Mouse (Mus musculus) liver, embryonic 16.5 days (tissue): Measurements from ENCODE around the gene Hcrtr2. TPM values are rescaled to one million over a fixed set of nuclear protein-coding genes. Genes with fewer than 3 reads are reported as not detected.

ENCODE experiments used
- ATAC-seq: fragments of 200-750 bp; cut with Nextera tagmentation; 2 replicates; pipeline ENCODE4 v1.8.0; 2017; ENCODE audit warnings: low read depth, mild to moderate bottlenecking, moderate number of reproducible peaks, moderate library complexity
- H3K27ac ChIP-seq: fragments of 300-500 bp; sonication (generic); 2 replicates; pipeline ENCODE4 v1.5.1; 2014; ENCODE audit warnings: mild to moderate bottlenecking, low read length
- H3K27me3 ChIP-seq: fragments of 300-500 bp; sonication (generic); 2 replicates; pipeline ENCODE4 v1.6.1; 2014; ENCODE audit warnings: low read depth, low read length, mixed read lengths; ENCODE audit not compliant: control insufficient read depth, insufficient read depth
- H3K36me3 ChIP-seq: fragments of 300-500 bp; sonication (generic); 2 replicates; pipeline ENCODE4 v1.6.1; 2014; ENCODE audit warnings: mild to moderate bottlenecking; ENCODE audit not compliant: control insufficient read depth, insufficient read depth
- H3K4me1 ChIP-seq: fragments of 300-500 bp; sonication (generic); 2 replicates; pipeline ENCODE4 v1.6.1; 2014; ENCODE audit warnings: low read depth, low read length, mixed read lengths; ENCODE audit not compliant: control insufficient read depth
- H3K4me2 ChIP-seq: fragments of 300-500 bp; sonication (generic); 2 replicates; pipeline ENCODE4 v1.6.1; 2014; ENCODE audit warnings: low read depth, low read length, mixed read lengths
- H3K4me3 ChIP-seq: fragments of 300-500 bp; sonication (generic); 2 replicates; pipeline ENCODE4 v1.5.1; 2014; ENCODE audit warnings: low read depth, mild to moderate bottlenecking, low read length
- H3K9ac ChIP-seq: fragments of 300-500 bp; sonication (generic); 2 replicates; pipeline ENCODE4 v1.6.1; 2014; ENCODE audit warnings: low read depth, low read length
- H3K9me3 ChIP-seq: fragments of 300-500 bp; sonication (generic); replicated peaks from 2 replicates; pipeline ENCODE4 v1.6.1; 2016; ENCODE audit warnings: low read length; ENCODE audit not compliant: control insufficient read depth
- WGBS: fragments of 180-500 bp; shearing (Covaris S2); extraction: QIAGEN DNeasy Blood & Tissue Kit; methylation state at CpG from one replicate; pipeline ENCODE4 v1.1.7; 2014; ENCODE audit not compliant: insufficient replicate concordance; 5-methylcytosine and 5-hydroxymethylcytosine counted together
- polyA plus RNA-seq: library from polyadenylated mRNA; unstranded; fragments of >200 nt; fragmentation: Nextera tagmentation; extraction: Ambion mirVana; gene quantifications from 2 replicates; pipeline ENCODE4 v1.2.1, GENCODE M21; 2015

Gene Hcrtr2
- polyA plus RNA-seq, 1 experiment from 2014 or later, result not detected

GRCm38 (mm10) chr9:76213557-76213956, 110.1 kb downstream of the Hcrtr2 start, which contains the start of gene Gfral:
Gfral (minus strand) TSS chr9:76213657.
- Histone ChIP-seq H3K36me3 (no peaks in the 10 kb centered on the region), H3K4me1 (no peaks in the 10 kb centered on the region), H3K9ac (no peak within 1 kb of the TSS), H3K4me3 (no peak within 1 kb of the TSS), H3K27ac (no peak within 1 kb of the TSS), H3K27me3 (no peaks in the 10 kb centered on the region), H3K4me2 (no peak within 1 kb of the TSS), H3K9me3 (no peaks in the 10 kb centered on the region)
- 65% methylated on average over 2 of the region's 2 CpGs for WGBS
- ATAC-seq, result no peak

- H3K9me3 ChIP-seq, result no peaks in the 10 kb centered on the region
- no peak for ATAC-seq
- WGBS, result 62% methylated on average over 4 of the region's 4 CpGs
Observed at GRCm38 (mm10) chr9:76196917-76197316, 126.7 kb downstream of the Hcrtr2 start.

GRCm38 (mm10) chr9:76179221-76179620, 144.4 kb downstream of the Hcrtr2 start:
- H3K27ac ChIP-seq, result no peak overlapping the region
- H3K27me3 ChIP-seq, result no peaks in the 10 kb centered on the region

More at GRCm38 (mm10) chr9:76196917-76197316, 126.7 kb downstream of the Hcrtr2 start:
- no peaks in the 10 kb centered on the region for H3K27me3 ChIP-seq
- H3K4me3 ChIP-seq, result no peak overlapping the region
- no peak overlapping the region for H3K27ac ChIP-seq
- H3K9ac ChIP-seq, result no peak overlapping the region
- H3K4me1 ChIP-seq, result no peaks in the 10 kb centered on the region
- no peak overlapping the region for H3K4me2 ChIP-seq
- H3K36me3 ChIP-seq, result no peaks in the 10 kb centered on the region

More at GRCm38 (mm10) chr9:76179221-76179620, 144.4 kb downstream of the Hcrtr2 start:
- H3K4me3 ChIP-seq, result no peak overlapping the region
- H3K4me1 ChIP-seq, result no peaks in the 10 kb centered on the region
- ATAC-seq, result no peak
- H3K9ac ChIP-seq, result no peak overlapping the region
- H3K36me3 ChIP-seq, result no peaks in the 10 kb centered on the region
- no peaks in the 10 kb centered on the region for H3K9me3 ChIP-seq
- H3K4me2 ChIP-seq, result no peak overlapping the region

Other genes starting within 250 kb of the Hcrtr2 start
- gene Gfral, start 110.2 kb downstream of the Hcrtr2 start, polyA plus RNA-seq, result not detected in 2 replicates
- gene Fam83b, start 243.3 kb upstream of the Hcrtr2 start, polyA plus RNA-seq, result 0.05 and 0.18 TPM in 2 replicates